Mouse (Mus musculus) brain, adult 2 months (tissue): ENCODE data around the gene Carmil1.

Source experiments
- DNase-seq: peaks from one replicate; pipeline ENCODE4 v3.0.0; 2011; ENCODE audit warnings: low read depth, low spot score

Carmil1 gene

DNA sequence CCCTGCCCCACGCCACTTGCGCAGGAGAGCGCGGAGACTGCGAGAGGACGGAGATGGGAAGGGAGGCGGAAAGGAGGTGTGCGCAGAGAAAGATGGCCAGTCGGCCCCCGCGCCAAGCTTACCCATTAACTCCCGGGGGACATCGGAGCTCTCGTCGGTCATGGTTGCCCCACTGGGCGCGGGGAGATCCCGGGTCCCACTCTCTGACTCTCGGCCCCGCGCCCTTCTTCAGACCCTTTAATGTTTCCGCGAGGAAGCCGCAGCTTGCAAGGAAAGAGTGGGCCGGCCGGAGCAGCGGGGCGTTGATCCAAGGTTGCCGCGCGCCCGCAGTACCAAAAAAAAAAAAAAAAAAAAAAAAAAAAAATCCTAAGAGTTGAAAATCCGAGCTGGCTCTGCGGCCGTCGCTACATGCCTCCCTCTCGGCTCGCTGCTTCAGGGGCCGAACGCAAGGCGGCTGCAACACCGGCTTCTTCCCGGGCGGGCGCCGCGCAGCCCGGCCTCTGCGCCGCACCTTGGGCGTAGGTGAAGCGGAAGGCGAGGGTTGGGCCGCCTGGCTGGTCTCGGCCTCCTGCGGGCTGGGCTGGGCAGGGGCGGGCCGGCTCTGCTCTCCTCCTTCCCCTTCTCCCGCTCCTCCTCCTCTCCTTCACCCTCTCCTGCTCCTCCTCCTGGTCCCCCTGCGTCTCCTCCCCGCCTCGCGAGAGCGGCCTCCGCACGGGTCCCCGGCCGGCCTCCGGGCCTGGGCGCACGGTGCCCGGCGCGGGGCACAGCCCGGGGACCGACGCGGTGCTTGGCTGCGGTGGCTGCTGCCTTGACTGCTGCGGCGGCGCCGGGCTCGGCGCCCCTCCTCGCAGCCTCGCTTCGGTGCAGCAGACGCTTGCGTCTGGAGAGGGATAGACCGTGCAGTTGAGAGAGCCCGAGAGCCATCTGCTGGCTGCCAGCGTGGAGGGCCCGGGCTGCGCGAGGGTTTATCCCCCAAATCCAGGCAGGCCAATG lies at the start of gene Carmil1:
Gene Carmil1 (minus strand): TSS at position 357 of the 993 bp plus-strand sequence.
- DNase-seq = peak; percentile 95

DNA sequence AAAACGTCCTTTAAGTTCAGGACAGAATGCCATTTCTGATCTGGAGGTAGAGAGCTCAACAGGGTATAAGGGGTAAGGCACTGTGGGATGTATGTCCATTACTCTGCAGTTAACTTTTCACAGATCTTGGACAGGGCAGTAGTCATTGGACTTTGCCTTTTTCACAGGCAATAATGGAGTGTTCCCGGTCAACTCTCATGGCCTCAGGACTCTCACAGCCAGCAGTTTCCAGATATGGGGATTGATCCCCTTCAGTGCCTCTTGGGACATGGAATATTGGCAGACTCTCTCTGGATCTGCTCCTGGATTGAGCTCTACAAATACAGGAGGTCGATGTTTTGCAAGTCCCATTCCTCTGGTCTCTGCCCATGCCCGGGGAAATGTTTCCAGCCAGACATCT lies 49.5 kb upstream of the Carmil1 start:
- no peak for DNase-seq

DNA sequence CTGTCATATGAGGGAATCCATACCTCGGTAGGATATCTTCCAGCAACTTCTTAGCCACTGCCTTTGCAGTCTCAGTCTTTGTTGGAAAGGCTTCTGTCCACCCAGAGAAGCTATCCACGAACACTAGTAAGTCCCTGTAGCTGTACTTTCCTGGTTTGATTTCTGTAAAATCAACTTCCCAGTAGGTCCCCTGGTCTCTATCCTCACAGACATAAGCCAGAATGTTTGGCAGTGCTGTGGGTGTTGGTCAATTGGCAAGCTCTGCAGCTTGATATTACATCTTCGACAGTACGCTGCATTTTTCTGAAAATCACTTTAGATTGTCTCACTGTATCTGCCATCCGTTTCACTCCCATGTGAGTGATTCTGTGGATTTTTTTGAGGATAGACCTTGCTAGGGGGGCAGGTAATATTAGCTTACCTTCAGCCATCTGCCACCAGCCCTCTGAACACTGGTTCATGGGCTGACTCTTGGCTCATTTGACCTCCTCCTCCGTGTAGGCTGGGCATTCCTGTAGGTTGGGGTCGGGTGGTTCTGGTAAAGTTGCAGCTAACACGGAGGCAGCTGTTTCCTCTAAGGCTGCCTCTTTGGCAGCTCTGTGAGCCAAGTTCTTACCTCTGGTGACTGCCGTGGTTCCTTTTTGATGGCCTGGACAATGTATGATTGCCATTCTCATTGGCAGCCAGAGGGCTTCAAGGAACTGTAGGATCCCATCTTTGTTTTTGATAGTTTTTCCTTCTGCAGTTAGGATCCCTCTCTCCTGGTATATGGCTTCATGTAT lies 47.6 kb upstream of the Carmil1 start:
- no peak for DNase-seq

DNA sequence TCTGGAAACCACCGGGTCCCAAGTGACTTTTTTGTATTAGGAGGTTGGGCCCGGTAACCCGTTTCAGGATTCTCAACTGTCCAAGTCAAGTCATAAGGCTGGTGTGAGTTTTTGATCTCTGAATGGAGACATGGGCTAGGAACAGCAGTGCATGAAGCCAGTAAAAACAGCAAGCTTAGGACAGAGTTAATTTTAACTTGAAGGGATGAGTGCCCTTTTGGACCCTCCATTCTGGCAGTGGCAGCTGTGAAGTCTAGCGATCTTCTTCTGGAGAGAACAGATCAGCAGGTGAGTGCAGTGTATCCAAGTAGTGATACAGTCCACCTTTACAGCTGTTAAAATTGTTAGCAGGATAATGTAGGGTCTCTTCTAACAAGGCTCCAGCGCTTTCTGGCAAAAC lies 46.6 kb upstream of the Carmil1 start, which contains the start of gene Cmah:
Gene Cmah (plus strand): TSS at position 204 of the 400 bp plus-strand sequence.
- DNase-seq = no peak

DNA sequence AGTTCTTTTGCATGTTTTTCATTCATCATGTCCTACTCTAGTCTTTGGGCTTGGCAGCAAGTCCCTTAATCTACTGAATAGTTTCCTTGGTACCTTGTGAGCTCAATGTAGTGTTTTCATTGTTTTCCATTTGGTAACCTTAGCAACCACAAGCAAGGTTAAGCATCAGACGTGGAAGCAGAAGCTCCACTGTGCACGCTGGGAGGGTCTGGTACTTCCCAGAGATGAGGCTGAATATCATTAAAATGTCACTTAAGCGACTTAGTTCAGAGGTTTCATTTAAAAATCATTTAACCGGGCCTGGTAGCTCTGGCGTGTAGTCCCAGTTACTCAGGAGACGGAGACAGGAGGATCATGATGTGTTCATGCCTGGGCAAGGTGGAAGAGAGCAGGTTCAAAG lies 40.7 kb upstream of the Carmil1 start:
- DNase-seq = no peak

DNA sequence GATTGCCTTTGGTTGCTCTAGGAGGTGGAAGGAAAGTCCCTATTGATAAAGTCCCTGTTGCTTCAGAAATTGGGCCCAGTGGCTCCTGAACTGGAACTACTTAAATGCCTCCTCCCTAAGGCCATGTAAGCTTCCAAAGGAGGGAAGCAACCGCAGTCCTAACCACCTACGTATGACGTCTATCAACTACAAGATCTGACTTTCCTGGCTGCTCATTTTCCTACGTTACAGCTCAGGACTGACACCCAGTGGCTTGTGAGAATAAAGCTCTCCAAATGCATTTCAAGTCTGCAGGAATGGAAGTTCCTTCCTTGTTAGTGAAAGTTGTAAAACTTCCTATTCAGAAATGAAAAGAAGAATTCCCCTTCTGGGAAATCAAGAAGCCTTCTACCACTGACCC lies 38.0 kb upstream of the Carmil1 start:
- DNase-seq = peak; percentile 80

DNA sequence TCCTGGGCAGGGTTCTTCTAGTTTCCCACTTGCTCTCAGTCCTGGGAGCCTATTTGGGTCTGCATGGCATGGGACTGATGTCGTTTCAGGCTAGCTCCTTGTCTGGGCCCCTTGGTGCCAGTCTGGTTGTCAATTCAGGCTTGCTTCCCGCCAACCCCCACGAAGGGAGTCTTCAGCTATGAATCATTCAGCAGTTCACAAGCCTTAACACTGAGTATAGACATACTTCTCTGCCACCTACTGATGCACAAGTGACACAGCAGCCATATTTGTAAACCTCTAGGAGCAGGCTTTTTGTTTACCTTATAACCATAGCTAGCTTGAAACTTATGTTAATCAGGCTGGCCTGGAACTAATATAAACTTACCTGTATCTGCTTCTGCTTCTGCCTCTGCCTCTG lies 36.0 kb upstream of the Carmil1 start:
- peak; percentile 48 for DNase-seq

DNA sequence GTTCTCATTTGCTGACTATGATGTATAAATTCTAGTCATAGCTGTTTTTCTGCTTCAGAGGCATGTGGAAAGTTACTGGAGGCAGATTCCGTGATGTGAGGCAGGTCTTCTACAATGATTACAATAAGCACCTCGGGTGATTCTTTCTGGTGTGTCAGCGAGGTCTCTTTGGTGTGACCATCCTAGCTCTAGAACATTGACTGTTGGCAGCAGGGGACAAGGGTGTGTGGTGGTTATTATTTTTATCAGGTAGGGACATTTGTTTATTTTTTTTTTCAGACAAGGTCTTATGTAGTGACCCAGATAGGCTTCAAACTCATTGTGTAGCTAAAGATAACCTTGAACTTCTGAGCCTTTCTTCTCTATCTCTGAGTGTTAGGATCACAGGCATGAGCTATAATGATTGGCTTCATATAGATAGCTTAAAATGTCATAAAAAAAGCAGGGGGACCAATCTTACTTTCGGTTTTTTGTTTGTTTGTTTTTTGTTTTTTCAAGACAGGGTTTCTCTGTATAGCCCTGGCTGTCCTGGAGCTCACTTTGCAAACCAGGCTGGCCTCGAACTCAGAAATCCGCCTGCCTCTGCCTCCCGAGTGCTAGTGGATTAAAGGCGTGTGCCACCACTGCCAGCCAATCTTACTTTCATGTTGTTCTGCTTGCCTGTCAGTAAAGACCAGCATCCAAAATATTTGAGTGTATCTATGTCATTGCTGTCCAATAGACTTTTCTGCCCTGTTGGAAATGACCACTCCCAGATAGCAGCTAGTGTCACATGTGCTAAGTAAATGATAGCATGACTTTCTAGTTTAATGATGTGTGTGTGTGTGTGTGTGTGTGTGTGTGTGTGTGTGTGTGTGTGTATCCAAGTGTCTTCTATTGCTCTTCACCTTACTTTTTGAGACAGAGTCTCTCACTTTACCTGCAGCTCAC lies 30.7 kb upstream of the Carmil1 start:
- DNase-seq = no peak

DNA sequence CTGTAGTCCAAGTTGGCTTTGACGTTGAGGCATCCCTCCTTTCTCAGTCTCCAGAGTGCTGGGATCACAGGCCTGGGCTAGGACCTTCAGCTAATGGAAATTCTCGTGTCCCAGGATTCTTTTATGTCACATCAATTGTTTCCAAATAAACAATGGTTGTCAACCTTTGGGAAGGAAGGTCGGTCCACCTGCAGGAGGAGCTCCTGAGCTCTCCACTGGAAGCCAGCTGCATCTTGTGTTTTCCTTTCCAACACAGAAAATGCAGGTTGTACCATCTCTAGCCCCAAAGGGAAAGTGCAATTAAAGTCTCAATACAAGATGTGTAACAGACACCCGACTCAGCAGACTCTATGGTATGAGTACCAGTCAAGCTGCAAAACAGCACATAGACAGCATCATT lies 25.7 kb upstream of the Carmil1 start:
- no peak for DNase-seq

DNA sequence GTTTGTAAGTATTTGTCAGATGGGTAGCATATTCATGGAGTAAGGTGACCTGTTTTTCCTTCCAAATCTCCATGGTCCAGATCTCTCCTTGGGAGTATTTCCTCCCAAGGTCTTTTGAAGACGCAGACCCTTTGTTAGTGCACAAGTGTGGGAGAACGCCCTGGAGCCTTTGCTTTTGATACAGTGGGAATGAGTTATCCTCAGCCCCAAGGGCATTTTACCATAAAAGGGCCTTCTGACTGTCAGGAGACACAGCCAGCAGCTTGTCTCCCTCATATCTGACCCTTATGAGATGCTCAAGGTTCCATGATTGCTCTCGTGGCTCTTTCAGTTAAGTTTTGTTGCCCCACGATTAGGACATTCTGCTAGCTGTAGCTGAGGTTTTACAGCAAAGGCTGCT lies 24.9 kb upstream of the Carmil1 start:
- no peak for DNase-seq

DNA sequence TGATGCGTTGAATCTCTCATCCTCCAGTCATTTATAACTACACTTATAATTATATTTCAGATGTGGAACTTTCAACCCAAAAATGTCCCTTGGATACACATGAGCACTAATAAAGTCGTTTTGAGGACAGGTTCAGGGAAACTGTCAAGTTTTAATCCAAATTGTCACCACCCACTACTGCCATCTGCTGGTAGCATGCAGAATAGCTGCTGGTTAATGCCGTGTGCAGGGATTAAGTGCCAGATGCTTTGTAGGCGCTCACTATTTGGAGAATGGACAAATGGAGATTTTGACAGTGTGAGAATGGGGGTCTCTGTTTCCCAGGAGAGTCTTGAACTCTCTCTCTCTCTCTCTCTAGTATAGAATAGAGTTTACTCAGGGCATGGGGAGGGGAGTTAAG lies 16.7 kb upstream of the Carmil1 start:
- peak; percentile 72 for DNase-seq

DNA sequence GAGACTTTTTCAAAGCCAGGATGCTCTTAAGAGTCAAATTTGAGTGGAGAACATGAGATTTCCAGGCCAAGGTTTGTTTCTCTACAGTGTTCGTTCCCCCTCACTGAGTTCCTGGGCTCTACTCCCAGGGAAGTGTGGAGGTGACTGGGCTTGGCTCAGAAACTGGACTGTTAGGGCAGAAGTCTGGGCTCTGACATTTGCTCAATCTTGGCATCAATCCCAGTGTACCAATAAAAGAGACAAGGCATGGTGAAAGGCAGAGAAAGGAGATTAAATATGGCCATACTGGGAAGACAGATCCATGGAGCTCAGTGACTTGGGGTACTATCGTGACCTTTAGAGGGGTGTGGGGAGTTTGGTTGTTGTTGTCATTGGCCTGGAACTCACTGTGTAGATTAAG lies 6.8 kb upstream of the Carmil1 start:
- peak; percentile 81 for DNase-seq

DNA sequence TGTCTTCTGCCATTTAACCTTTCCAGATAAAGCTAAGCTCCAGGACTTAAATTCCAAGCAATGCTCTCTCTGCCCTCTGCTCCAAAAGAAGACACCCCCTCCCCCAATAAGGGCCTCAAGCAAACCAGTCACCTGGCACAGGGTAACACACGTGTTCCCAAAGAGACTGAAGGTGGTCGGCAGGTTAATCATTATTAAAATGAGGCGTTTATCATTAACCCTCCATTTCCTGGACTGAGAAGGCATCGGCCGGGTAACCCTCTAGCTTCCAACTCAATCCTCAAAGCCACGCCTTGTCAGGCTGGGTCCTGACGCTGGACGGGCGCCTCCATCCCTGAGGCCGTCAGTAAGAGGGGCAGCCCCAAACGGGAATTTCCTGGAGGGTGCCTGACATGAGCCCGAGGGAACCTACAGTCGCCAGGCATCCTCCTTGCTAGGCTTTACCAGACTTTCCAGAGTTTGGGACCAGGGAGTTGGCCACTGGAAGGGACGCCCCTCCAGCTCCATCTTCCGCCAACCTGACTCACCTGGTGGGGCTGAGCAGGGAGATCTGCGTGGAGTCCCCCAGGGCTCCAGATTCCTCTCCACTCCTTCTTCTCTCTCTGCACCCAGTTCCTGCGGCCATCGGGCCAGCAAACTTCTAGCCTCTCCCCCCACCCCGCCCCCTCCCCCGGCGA lies 695 bp downstream of the Carmil1 start:
- no peak for DNase-seq

DNA sequence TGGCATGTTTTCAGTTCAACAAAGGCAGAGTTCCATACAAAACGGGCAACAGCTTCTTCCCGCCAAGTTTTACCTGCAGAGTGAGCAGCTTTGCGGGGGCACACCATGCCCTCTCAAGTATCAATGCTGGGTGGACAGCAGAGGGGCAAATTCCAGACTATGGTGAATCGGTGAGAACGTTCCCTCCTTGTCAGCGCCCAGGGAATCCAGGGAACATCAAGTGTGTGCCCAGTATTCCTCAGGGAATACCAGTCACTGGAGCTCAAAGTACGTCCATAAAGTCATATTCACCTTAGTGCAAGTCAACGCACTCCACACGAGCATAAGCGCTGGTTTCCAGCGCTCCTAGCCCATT lies 1.2 kb downstream of the Carmil1 start:
- DNase-seq = no peak

DNA sequence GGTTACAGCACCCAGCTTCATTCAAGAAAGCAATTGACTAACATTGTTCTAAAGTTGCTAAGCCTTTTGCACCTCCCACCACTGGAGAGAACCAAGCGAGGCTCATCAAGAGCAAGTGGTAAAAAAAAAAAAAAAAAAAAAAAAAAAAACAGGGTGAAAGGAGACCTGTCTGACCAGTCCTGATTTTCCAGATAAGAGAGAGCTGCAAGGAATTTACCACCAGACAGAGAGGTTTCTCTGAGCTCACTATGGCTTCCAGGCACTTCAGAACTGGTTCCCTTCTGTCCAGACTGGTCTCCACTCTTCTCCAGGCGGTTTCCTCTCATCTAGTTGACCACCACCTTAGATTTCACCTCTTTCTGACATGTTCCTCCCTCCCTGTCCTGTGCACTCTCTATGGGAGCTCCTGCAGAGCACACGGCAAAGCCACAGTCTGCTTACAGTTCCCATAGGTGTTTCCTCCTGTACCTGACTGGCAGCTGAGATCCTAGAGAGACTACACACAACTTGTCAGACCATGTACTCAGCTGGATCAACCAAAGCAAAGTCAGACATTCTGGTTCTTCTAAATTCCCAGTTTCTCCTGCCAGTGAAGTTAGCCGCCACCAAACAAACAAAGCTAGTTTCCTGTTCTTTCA lies 7.7 kb downstream of the Carmil1 start:
- DNase-seq = no peak

DNA sequence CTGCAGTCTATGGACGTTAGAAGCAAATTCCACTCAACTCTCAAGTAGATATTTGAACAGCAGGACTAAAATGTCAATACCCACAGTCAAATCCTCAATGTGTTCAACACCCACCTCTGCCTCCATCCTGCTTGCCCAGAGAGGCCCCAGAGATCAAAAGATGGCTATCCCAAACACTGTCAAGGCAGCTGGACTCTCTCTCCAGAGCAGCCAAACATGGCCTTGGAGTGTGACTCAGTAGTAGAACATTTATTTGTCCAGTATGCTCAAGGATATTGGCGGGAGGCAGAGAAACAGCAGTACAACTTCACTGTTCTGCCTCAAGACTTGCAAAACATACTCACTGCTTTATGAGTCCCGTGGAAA lies 11.5 kb downstream of the Carmil1 start:
- DNase-seq = no peak

DNA sequence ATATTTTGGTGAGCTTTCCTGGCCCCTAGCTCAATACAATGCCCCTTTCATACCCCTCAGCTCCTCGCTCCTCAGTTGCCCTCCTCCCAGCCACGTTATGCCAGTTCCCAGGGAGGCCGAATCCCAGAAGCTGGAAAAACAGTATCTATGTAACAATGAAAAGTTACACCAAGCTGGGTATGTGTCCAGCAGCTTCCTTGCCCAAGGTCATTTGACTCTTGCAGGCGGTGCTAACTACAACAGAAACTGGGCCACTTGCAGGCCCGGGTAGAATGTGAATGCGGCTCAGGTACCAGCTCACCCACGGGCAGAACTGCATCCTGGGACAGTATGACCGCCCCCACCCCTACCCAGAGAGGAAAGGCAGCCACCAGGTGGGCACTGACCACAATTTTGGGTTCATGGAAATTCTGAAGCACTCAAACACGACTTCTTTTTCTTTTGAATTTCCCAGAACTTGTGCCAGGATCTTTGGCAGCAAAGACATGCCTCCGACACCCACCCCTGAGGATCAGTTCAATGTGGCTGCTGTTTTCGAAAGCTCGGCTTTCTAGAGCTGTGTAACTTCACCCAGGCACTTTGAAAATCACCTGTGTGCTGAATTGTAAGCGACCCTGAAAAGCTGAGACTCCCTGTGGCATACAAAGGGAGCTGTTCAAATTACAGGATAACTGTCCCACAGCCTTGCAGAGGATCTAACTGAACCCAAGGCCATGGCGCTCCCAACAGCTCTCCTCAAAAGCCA lies 12.1 kb downstream of the Carmil1 start:
- no peak for DNase-seq

DNA sequence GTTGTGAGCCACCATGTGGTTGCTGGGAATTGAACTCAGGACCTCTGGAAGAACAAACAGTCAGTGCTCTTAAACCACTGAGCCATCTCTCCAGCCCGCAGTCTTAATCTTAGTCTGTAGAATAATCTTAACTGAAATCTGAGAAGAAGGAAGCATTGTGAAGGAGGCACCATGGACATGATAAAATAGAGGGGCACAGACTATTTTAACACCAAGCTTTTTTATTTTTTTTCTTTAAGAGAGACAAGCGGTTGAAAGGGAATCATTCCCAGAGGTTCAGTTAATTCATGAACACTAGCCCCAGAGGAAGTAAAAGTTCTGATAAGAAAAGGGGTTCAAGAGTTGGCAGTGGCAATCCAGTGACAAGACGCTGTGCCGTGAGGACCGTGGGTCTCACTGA lies 15.8 kb downstream of the Carmil1 start:
- no peak for DNase-seq

DNA sequence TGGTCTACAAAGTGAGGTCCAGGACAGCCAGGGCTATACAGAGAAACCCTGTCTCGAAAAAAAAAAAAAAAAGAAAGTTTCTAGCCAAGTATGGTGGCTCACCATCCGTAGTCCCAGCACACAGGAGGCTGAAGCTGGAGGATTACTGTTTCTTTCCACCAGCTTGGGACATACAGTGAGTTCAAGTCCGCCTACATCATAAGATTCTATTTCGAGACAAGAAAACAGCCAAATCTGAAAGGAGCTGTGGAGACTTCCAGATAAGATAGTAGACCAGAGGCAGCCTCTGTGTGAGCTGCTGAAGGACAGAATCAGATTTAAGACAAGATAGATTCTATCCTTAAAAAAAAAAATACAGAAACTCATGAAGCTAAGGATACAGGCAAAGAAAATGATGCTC lies 17.0 kb downstream of the Carmil1 start:
- DNase-seq = peak; percentile 53
